Mouse (Mus musculus): ENCODE measurements around the gene Chrna3.

- TF ChIP-seq CTCF (IDR thresholded peaks at IDR 0.05; ENCODE audit: borderline replicate concordance, insufficient read depth, low read depth, low read length) (no peak), POLR2A (IDR thresholded peaks at IDR 0.05; ENCODE audit: borderline replicate concordance, insufficient read depth, low read length) (no peak)
Measured at GRCm38 (mm10) chr9:55009692-55010091, 16.7 kb downstream of the Chrna3 start.

All from cerebellum, adult 2 months (tissue).